Mouse (Mus musculus) olfactory bulb, adult 2 months (tissue): ENCODE measurements around the gene Spib. TPM values are rescaled to one million over a fixed set of nuclear protein-coding genes. Genes with fewer than 3 reads are reported as not detected.

Experiments
- H3K27ac ChIP-seq: fragments of 200-500 bp; 2 replicates; pipeline ENCODE4 v1.5.1; 2012; ENCODE audit warnings: low read depth, low read length; ENCODE audit not compliant: insufficient read depth
- H3K4me1 ChIP-seq: fragments of 200-500 bp; 2 replicates; pipeline ENCODE4 v1.6.1; 2012; ENCODE audit warnings: low read length; ENCODE audit not compliant: control insufficient read depth, insufficient read depth
- H3K4me3 ChIP-seq: fragments of 200-500 bp; 2 replicates; pipeline ENCODE4 v1.5.1; 2012; ENCODE audit warnings: mild to moderate bottlenecking, low read depth, low read length, moderate library complexity; ENCODE audit not compliant: insufficient read depth
- CTCF ChIP-seq: fragments of 200-500 bp; IDR thresholded peaks from 2 replicates; pipeline ENCODE4 v1.5.1; 2012; ENCODE audit warnings: low read depth, mild to moderate bottlenecking, low read length, moderate library complexity; ENCODE audit not compliant: insufficient read depth
- POLR2A ChIP-seq: fragments of 200-500 bp; IDR thresholded peaks from 2 replicates; pipeline ENCODE4 v1.6.1; 2012; ENCODE audit warnings: mild to moderate bottlenecking, low read depth, low read length, moderate library complexity; ENCODE audit not compliant: insufficient read depth
- WGBS: fragments of 180-500 bp; shearing (Covaris S2); methylation state at CpG from one replicate; pipeline ENCODE4 v1.1.7; 2018; 5-methylcytosine and 5-hydroxymethylcytosine counted together
- polyA plus RNA-seq: library from polyadenylated mRNA; stranded (reverse); fragments of >200 nt; gene quantifications from 2 replicates; pipeline ENCODE4 v1.2.4, GENCODE M21; 2012; ENCODE audit warnings: low replicate concordance; ENCODE audit not compliant: missing spikeins, insufficient read depth, insufficient read length

Spib gene
- polyA plus RNA-seq, 1 experiment: not detected

GRCm38 (mm10) chr7:44485572-44486195 is 46.2 kb downstream of the Spib start:
- 76% methylated on average over 7 of the region's 7 CpGs for WGBS
- no peak for TF ChIP-seq CTCF

GRCm38 (mm10) chr7:44484841-44485571 is 46.9 kb downstream of the Spib start:
- WGBS: 37% methylated on average over 5 of the region's 5 CpGs
- Histone ChIP-seq H3K4me1 (peaks cover 13% of the 10 kb centered on the region; the same call in 1 of the 2 replicates), H3K4me3 (no peak overlapping the region), H3K27ac (no peak overlapping the region)
- TF ChIP-seq CTCF (peak; percentile 37; the same call in 1 of the 2 replicates), POLR2A (no peak)

More at GRCm38 (mm10) chr7:44485572-44486195, 46.2 kb downstream of the Spib start:
- H3K27ac ChIP-seq: no peak overlapping the region
- peaks cover 18% of the 10 kb centered on the region for H3K4me1 ChIP-seq
- H3K4me3 ChIP-seq: no peak overlapping the region

- H3K4me3 ChIP-seq: no peak overlapping the region
- peaks cover 10% of the 10 kb centered on the region; the same call in 1 of the 2 replicates for H3K4me1 ChIP-seq
- TF ChIP-seq POLR2A (no peak), CTCF (no peak)
- 78% methylated on average over 1 of the region's 1 CpGs for WGBS
- H3K27ac ChIP-seq: no peak overlapping the region
Observed at GRCm38 (mm10) chr7:44484109-44484508, 47.8 kb downstream of the Spib start.

- WGBS: 78% methylated on average over 3 of the region's 3 CpGs
- no peak overlapping the region for H3K27ac ChIP-seq
- H3K4me3 ChIP-seq: no peak overlapping the region
- no peak for TF ChIP-seq CTCF
- H3K4me1 ChIP-seq: peaks cover 10% of the 10 kb centered on the region; the same call in 1 of the 2 replicates
Observed at GRCm38 (mm10) chr7:44482836-44483435, 48.9 kb downstream of the Spib start.

Other genes with a start within 250 kb of the Spib start
- gene Clec11a, start 225.2 kb downstream of the Spib start, polyA plus RNA-seq: not detected in 2 replicates
- 51.0 and 92.9 TPM in 2 replicates for gene Shank1, start 221.8 kb downstream of the Spib start, polyA plus RNA-seq
- not detected in 2 replicates for gene Syt3, start 148.0 kb downstream of the Spib start, polyA plus RNA-seq
- not detected in 2 replicates for gene 1700008O03Rik, start 146.3 kb downstream of the Spib start, polyA plus RNA-seq
- gene Lrrc4b, start 103.1 kb downstream of the Spib start, polyA plus RNA-seq: not detected in 2 replicates
- not detected in 2 replicates for gene Aspdh, start 66.7 kb downstream of the Spib start, polyA plus RNA-seq
- not detected in 2 replicates for gene Josd2, start 64.1 kb downstream of the Spib start, polyA plus RNA-seq
- not detected in 2 replicates for gene Emc10, start 35.5 kb downstream of the Spib start, polyA plus RNA-seq
- not detected in 2 replicates for gene Fam71e1, start 35.5 kb downstream of the Spib start, polyA plus RNA-seq
- not detected in 2 replicates for gene Mybpc2, start 7.4 kb downstream of the Spib start, polyA plus RNA-seq
- gene Pold1, start 16.8 kb upstream of the Spib start, polyA plus RNA-seq: not detected in 2 replicates
- not detected in 2 replicates for gene Nr1h2, start 21.9 kb upstream of the Spib start, polyA plus RNA-seq
- gene Napsa, start 40.3 kb upstream of the Spib start, polyA plus RNA-seq: not detected in 2 replicates
- gene Kcnc3, start 58.6 kb upstream of the Spib start, polyA plus RNA-seq: not detected in 2 replicates
- gene Myh14, start 138.8 kb upstream of the Spib start, polyA plus RNA-seq: not detected in 2 replicates
- gene Izumo2, start 176.7 kb upstream of the Spib start, polyA plus RNA-seq: not detected in 2 replicates
- gene Vrk3, start 216.3 kb upstream of the Spib start, polyA plus RNA-seq: not detected in 2 replicates
- not detected in 2 replicates for gene Zfp473, start 219.0 kb upstream of the Spib start, polyA plus RNA-seq